Mouse (Mus musculus) testis, adult 2 months (tissue): Measurements from ENCODE around the gene Ppp1r16b. TPM values are rescaled to one million over a fixed set of nuclear protein-coding genes. Genes with fewer than 3 reads are reported as not detected.

ENCODE experiments used
- H3K27ac ChIP-seq: fragments of 200-500 bp; 2 replicates; pipeline ENCODE4 v1.5.1; 2012; ENCODE audit warnings: low read depth, low read length; ENCODE audit not compliant: control insufficient read depth, insufficient read depth
- H3K27me3 ChIP-seq: fragments of 200-500 bp; 2 replicates; pipeline ENCODE4 v1.6.1; 2012; ENCODE audit warnings: mild to moderate bottlenecking, low read length, moderate library complexity; ENCODE audit not compliant: control insufficient read depth, insufficient read depth
- H3K36me3 ChIP-seq: fragments of 200-500 bp; 2 replicates; pipeline ENCODE4 v1.6.1; 2012; ENCODE audit warnings: mild to moderate bottlenecking, low read length; ENCODE audit not compliant: control insufficient read depth, insufficient read depth
- H3K4me1 ChIP-seq: fragments of 200-500 bp; 2 replicates; pipeline ENCODE4 v1.6.1; 2012; ENCODE audit warnings: low read length; ENCODE audit not compliant: control insufficient read depth, insufficient read depth
- H3K4me3 ChIP-seq: fragments of 200-500 bp; 2 replicates; pipeline ENCODE4 v1.5.1; 2012; ENCODE audit warnings: low read depth, mild to moderate bottlenecking, low read length, moderate library complexity, mixed read lengths; ENCODE audit not compliant: control insufficient read depth
- CTCF ChIP-seq: fragments of 200-500 bp; IDR thresholded peaks from 2 replicates; pipeline ENCODE4 v1.5.1; 2012; ENCODE audit warnings: low read depth, mild to moderate bottlenecking, inconsistent platforms, low read length, moderate library complexity; ENCODE audit not compliant: control insufficient read depth, insufficient read depth, insufficient replicate concordance
- POLR2A ChIP-seq: fragments of 200-500 bp; IDR thresholded peaks from 2 replicates; pipeline ENCODE4 v1.6.1; 2012; ENCODE audit warnings: low read depth, mild to moderate bottlenecking, inconsistent platforms, low read length, moderate library complexity; ENCODE audit not compliant: control insufficient read depth
- polyA plus RNA-seq: library from polyadenylated mRNA; depleted of rRNA; stranded (reverse); fragments of >200 nt; gene quantifications from 2 replicates; pipeline ENCODE4 v1.2.3, GENCODE M21; 2012

Ppp1r16b gene
- polyA plus RNA-seq, 1 experiment = 2.0 TPM

DNA sequence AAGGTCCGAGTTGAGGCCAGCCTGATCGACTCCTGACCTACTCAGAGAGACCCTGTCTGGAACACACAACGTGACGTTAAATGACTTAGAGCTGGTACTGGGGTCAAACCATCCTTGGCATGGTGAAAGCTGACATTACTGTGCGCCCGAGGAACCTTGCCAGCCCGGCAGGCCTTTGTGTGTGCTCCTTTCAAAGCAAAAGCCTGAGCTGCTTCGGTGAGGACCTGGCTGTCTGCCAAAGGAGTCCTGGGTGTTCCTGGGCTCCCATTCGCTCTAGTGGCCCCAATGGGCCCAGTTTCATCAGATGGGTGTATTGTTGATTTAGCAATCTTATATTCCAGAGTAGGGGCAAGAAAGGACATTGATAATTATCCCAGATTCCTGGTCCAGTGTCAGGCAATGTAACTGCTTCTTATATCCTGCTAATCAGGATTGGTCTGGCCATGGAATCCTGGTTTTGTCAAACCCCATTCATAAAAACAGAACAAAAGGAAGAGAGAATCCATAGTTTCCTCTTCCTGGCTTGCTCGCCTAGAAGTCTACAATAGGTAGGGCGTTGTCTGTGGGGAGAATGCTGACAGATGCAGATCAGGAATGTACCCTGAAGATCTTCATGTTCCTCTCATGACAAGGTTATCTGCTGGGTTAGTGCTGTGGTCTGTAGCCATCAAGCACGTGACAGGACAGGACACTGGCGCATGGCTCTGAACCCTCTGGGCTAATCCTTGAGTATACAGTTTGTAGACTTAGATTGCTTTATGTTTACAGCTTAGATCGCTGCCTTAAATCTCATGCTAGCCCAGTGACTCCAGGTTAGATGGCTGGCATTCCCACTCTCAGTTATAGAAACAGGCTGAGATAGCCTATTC, 122.0 kb downstream of the Ppp1r16b start:
- Histone ChIP-seq H3K27ac (no peak overlapping the region), H3K36me3 (no peaks in the 10 kb centered on the region; the same call in 1 of the 2 replicates), H3K4me3 (no peak overlapping the region), H3K27me3 (no peaks in the 10 kb centered on the region), H3K4me1 (no peaks in the 10 kb centered on the region)
- no peak for TF ChIP-seq CTCF
- TF ChIP-seq POLR2A = no peak

DNA sequence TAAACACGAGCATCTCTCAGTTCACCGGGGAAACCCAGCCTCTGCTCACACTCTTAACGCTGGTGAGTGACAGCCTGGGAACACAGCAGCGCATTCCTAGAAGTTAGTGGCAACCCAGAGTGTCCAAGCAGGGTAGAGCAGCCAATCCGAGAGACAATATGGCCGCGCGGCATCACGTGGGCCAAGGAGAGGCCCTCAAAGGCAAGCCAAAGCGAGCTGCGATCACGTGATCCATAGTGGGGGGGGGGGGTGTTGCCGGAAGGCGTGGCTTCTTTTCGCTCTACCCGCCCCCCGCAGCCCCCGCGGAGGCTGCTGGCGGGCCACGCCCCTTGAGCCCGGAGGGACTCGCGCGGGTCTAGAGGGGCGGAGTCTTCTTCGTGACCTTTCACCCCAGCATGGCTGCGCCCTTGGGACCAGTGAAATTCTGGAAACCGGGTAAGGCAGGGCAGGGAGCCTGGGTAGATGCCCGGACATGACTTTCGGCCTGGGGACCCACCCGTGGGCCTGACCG, 129.4 kb downstream of the Ppp1r16b start, which contains the start of gene Dhx35:
Gene Dhx35 (plus strand): TSS at position 314 of the 511 bp plus-strand sequence.
- H3K27me3 ChIP-seq = no peaks in the 10 kb centered on the region
- H3K27ac ChIP-seq = peak within 1 kb of the TSS; percentile 77
- TF ChIP-seq CTCF (no peak), POLR2A (peak; percentile 70)
- H3K4me3 ChIP-seq = peak within 1 kb of the TSS; percentile 91
- peaks cover 6% of the 10 kb centered on the region for H3K4me1 ChIP-seq
- no peaks in the 10 kb centered on the region for H3K36me3 ChIP-seq

DNA sequence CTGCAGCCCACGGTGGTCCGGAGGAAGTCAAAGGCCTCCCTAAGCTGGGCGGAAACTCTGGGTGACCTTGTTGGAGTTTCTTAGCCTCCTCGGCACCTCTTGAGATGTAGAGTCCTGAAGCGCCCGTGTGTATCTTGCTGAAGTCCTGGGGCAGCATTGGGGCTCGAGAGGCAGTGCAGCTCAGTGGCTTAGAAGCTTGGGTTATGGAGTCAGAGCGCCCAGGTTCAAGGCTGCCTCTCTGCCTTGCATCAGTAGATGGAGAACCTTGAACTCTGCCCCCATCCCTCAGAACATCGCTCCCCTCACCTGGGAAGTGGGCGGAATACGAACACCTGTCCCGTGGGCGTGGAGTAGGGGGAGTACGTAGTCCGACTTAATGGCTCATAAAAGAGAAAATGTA, 129.8 kb downstream of the Ppp1r16b start:
- peak overlapping the region; percentile 91 for H3K4me3 ChIP-seq
- no peaks in the 10 kb centered on the region for H3K36me3 ChIP-seq
- TF ChIP-seq POLR2A (no peak), CTCF (no peak)
- peaks cover 6% of the 10 kb centered on the region for H3K4me1 ChIP-seq
- H3K27ac ChIP-seq = peak overlapping the region; percentile 65
- H3K27me3 ChIP-seq = no peaks in the 10 kb centered on the region

DNA sequence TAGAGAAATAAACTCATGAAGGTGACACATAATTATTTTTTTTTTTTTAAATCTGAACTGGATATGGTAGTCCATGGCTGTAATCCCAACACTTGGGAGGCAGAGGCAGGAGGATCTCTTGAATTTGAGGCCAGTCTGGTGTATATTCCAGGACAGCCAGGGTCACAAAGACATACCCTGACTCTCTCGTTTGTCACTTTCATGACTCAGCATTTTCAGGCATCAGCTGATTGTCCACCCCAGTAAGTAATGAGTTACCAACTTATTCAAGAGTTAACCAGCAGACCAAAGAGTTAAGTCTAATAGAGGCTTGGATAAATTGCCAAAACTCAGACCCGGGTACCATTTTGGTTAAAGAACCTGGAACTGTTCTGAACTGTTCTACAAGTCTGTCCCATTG, 130.7 kb downstream of the Ppp1r16b start:
- Histone ChIP-seq H3K4me3 (no peak overlapping the region), H3K36me3 (no peaks in the 10 kb centered on the region), H3K4me1 (peaks cover 6% of the 10 kb centered on the region), H3K27ac (no peak overlapping the region), H3K27me3 (no peaks in the 10 kb centered on the region)
- TF ChIP-seq CTCF (no peak), POLR2A (no peak)

DNA sequence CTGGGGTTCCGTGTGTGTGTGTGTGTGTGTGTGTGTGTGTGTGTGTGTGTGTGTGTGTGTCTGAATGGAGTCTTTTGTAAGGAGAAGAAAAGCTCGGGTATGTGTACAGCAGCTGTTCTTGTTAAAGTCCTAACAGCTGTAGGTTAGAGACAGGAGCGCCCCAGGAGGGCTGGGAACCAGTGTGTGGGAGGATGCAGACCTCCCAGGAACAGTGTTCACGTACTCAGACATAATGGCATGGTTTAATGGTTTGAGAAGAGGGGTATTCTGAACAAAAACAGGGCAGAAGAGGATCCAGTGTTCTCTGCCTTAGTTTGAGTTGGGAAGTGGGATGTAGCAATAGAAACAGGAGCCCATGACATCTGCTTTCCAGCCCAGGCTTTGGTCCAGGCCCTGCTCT, 134.1 kb downstream of the Ppp1r16b start:
- no peak overlapping the region for H3K27ac ChIP-seq
- H3K4me1 ChIP-seq = peaks cover 3% of the 10 kb centered on the region
- TF ChIP-seq CTCF (no peak), POLR2A (no peak)
- no peaks in the 10 kb centered on the region for H3K27me3 ChIP-seq
- H3K36me3 ChIP-seq = no peaks in the 10 kb centered on the region; the same call in 1 of the 2 replicates
- H3K4me3 ChIP-seq = no peak overlapping the region

DNA sequence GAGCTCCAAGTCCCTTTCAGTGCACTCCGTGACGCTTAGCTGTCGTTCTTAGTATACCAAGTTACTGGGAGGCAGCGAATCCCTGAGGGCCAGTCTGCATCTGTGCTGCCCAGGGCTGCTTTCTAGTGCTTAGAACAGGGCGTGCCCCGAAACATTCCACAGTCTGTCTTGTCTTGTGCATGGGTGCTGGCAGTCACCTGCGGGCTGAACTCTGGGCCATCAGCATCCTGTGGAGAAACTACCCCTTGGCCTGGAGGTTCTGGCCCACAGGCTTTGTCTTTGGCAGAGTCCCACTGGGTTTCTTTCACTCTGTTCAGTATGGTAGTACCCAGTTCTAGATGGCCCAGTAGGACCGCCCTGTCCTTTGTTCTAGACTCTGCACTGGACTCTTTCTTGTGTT, 135.6 kb downstream of the Ppp1r16b start:
- Histone ChIP-seq H3K27ac (no peak overlapping the region), H3K4me3 (no peak overlapping the region), H3K36me3 (no peaks in the 10 kb centered on the region; the same call in 1 of the 2 replicates), H3K27me3 (no peaks in the 10 kb centered on the region), H3K4me1 (no peaks in the 10 kb centered on the region)
- TF ChIP-seq POLR2A (no peak), CTCF (no peak)

DNA sequence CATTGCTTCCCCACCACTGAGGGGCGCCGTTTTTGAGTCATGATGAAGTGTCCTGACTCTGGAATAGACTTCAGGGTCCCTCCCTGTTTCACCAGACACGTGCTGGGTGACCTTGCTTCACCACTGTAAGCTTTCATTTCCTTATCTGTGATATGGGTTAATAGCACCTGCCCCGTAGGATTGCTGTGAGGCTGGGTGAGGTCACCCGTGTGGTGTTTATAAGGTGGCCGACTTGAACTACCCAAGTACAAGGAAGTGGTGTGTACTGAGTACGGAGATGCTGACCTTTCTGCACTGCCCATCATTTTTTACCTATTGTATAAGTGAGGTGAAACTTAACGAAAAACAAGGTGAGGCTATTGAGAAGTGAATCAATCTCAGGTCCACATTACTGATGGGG, 138.4 kb downstream of the Ppp1r16b start:
- Histone ChIP-seq H3K4me1 (no peaks in the 10 kb centered on the region), H3K4me3 (no peak overlapping the region), H3K36me3 (no peaks in the 10 kb centered on the region; the same call in 1 of the 2 replicates), H3K27ac (no peak overlapping the region), H3K27me3 (no peaks in the 10 kb centered on the region)
- TF ChIP-seq POLR2A (no peak), CTCF (no peak)
